ENCODE assay signal across 12 mouse cellular contexts in genomic region chr9:114388701-114389370, GRCm38 (mm10). TPM values are rescaled to one million over a fixed set of nuclear protein-coding genes. Genes with fewer than 3 reads are reported as not detected.
DNase-seq lines count a peak whose midpoint lies in the region; ATAC-seq and TF ChIP-seq lines count a peak whose summit lies in the region.
"Had no signal": no experiment of that assay in that cellular context is flagged by ENCODE, and none has a peak within 500 bp of the region (broad histone marks: within the 10 kb centered on the region; RNA-seq: fewer than 3 reads in every experiment).

No protein-coding gene starts in this region.

- no peak overlapping the region for H3K4me2 ChIP-seq in hindbrain, embryonic 14.5 days (replicated peaks)
- peak overlapping the region; percentile 21 for H3K4me2 ChIP-seq in hindbrain, embryonic 16.5 days (ENCODE audit: low read length)

- H3K4me3 ChIP-seq in hindbrain, embryonic 10.5 days, result peak overlapping the region; percentile 84; the same call in 1 of the 2 replicates
- H3K4me3 ChIP-seq in hindbrain, embryonic 14.5 days (replicated peaks; ENCODE audit: low read length), result no peak overlapping the region
- H3K4me3 ChIP-seq in E14TG2a.4 (replicated peaks; ENCODE audit: low read length), result peak overlapping the region; percentile 92
- 0 out of 2 replicates have a peak overlapping the region, but pooled peaks have one; percentile 24 for H3K4me3 ChIP-seq in brown adipose tissue, adult 24 weeks (ENCODE audit: insufficient read depth, low read depth, low read length)
- H3K4me3 ChIP-seq in hindbrain, embryonic 16.5 days (ENCODE audit: low read length), result no peak overlapping the region
- H3K4me3 ChIP-seq: layer of hippocampus, adult 2 months had no signal

- peaks cover 16% of the 10 kb centered on the region for H3K4me1 ChIP-seq in hindbrain, embryonic 10.5 days (replicated peaks)
- H3K4me1 ChIP-seq in hindbrain, embryonic 14.5 days (replicated peaks; ENCODE audit: control insufficient read depth, insufficient read depth, low read length), result no peaks in the 10 kb centered on the region
- peaks cover 79% of the 10 kb centered on the region for H3K4me1 ChIP-seq in E14TG2a.4 (replicated peaks; ENCODE audit: low read depth, low read length)
- H3K4me1 ChIP-seq in brown adipose tissue, adult 24 weeks (ENCODE audit: control insufficient read depth, insufficient read depth, insufficient read length, low read length), result 0 out of 2 replicates have a peak, but pooled peaks cover 8% of the 10 kb centered on the region
- H3K4me1 ChIP-seq in hindbrain, embryonic 16.5 days (ENCODE audit: control insufficient read depth, insufficient read depth, low read depth, low read length), result peaks cover 7% of the 10 kb centered on the region; the same call in 1 of the 2 replicates

- TF ChIP-seq CTCF in E14TG2a.4 (conservative IDR thresholded peaks at IDR 0.05; ENCODE audit: low read length), result no peak

- ATAC-seq in hindbrain, embryonic 14.5 days (ENCODE audit: low FRiP score), result no peak
- ATAC-seq in hindbrain, embryonic 16.5 days, result no peak

- no peak overlapping the region for H3K9ac ChIP-seq in hindbrain, embryonic 14.5 days
- no peak overlapping the region for H3K9ac ChIP-seq in hindbrain, embryonic 16.5 days (ENCODE audit: low read depth, low read length)
- H3K9ac ChIP-seq: neural tube, embryonic 13.5 days had no signal

- WGBS in hindbrain, embryonic 10.5 days, result 86% methylated on average over 3 of the region's 3 CpGs
- 85% methylated on average over 3 of the region's 3 CpGs for WGBS in hindbrain, embryonic 14.5 days
- 86% methylated on average over 3 of the region's 3 CpGs for WGBS in hindbrain, embryonic 16.5 days

- no peak for DNase-seq in hindbrain, embryonic 10.5 days (ENCODE audit: low spot score)
- no peak for DNase-seq in hindbrain, embryonic 14.5 days (ENCODE audit: low spot score)
- DNase-seq in retina, postnatal 1 day, result no peak
- DNase-seq in frontal cortex, adult 2 months (ENCODE audit: extremely low spot score in 1 of 2, low spot score in 1 of 2), result no peak
- DNase-seq: gastrocnemius, postnatal 36 days; right cerebral cortex, postnatal 25 days had no signal

- no peak overlapping the region for H3K27ac ChIP-seq in hindbrain, embryonic 10.5 days
- H3K27ac ChIP-seq in hindbrain, embryonic 14.5 days, result no peak overlapping the region
- no peak overlapping the region for H3K27ac ChIP-seq in brown adipose tissue, adult 24 weeks (replicated peaks; ENCODE audit: low read depth, low read length)
- no peak overlapping the region for H3K27ac ChIP-seq in hindbrain, embryonic 16.5 days (ENCODE audit: low read depth, low read length)
- H3K27ac ChIP-seq: layer of hippocampus, adult 2 months; neural tube, embryonic 13.5 days had no signal

- 0 out of 2 replicates have a peak, but pooled peaks cover 9% of the 10 kb centered on the region for H3K36me3 ChIP-seq in hindbrain, embryonic 10.5 days
- no peaks in the 10 kb centered on the region for H3K36me3 ChIP-seq in hindbrain, embryonic 14.5 days (replicated peaks; ENCODE audit: control insufficient read depth, insufficient read depth)
- H3K36me3 ChIP-seq in E14TG2a.4 (ENCODE audit: insufficient read depth, low read length), result peaks cover 44% of the 10 kb centered on the region
- H3K36me3 ChIP-seq in hindbrain, embryonic 16.5 days (ENCODE audit: control insufficient read depth, insufficient read depth, low read length), result no peaks in the 10 kb centered on the region
- H3K36me3 ChIP-seq: neural tube, embryonic 13.5 days had no signal

- 0 out of 2 replicates have a peak, but pooled peaks cover 3% of the 10 kb centered on the region for H3K27me3 ChIP-seq in hindbrain, embryonic 10.5 days (ENCODE audit: insufficient read depth, poor library complexity, severe bottlenecking)
- 0 out of 2 replicates have a peak, but pooled peaks cover 4% of the 10 kb centered on the region for H3K27me3 ChIP-seq in hindbrain, embryonic 14.5 days (ENCODE audit: control insufficient read depth, insufficient read depth, low read length)
- H3K27me3 ChIP-seq in E14TG2a.4 (ENCODE audit: insufficient read depth, low read length), result no peaks in the 10 kb centered on the region
- H3K27me3 ChIP-seq in hindbrain, embryonic 16.5 days (replicated peaks; ENCODE audit: control insufficient read depth, insufficient read depth, low read length), result no peaks in the 10 kb centered on the region

- no peaks in the 10 kb centered on the region for H3K9me3 ChIP-seq in hindbrain, embryonic 10.5 days
- no peaks in the 10 kb centered on the region for H3K9me3 ChIP-seq in hindbrain, embryonic 14.5 days (ENCODE audit: control insufficient read depth, low read length)
- H3K9me3 ChIP-seq in E14TG2a.4 (ENCODE audit: low read length), result no peaks in the 10 kb centered on the region
- no peaks in the 10 kb centered on the region for H3K9me3 ChIP-seq in hindbrain, embryonic 16.5 days (ENCODE audit: control insufficient read depth, low read length)
- H3K9me3 ChIP-seq: neural tube, embryonic 13.5 days had no signal

RNA-seq across cellular contexts. Expression of gene Crtap, which starts 1.6 kb away (rescaled TPM):
- polyA plus RNA-seq in hindbrain, embryonic 10.5 days (2016; fragmentation: Nextera tagmentation; extraction: Ambion mirVana), result 42.3 and 52.1 TPM in 2 replicates
- 30.7 and 31.6 TPM in 2 replicates for polyA plus RNA-seq in hindbrain, embryonic 14.5 days (2014; fragmentation: Nextera tagmentation; extraction: Ambion mirVana)
- polyA plus RNA-seq in brown adipose tissue, adult 24 weeks (2012; ENCODE audit: insufficient read depth, insufficient read length, missing spikeins), result 53.4 and 60.5 TPM in 2 replicates
- polyA plus RNA-seq in hindbrain, embryonic 16.5 days (2015; fragmentation: Nextera tagmentation; extraction: Ambion mirVana), result 31.5 and 34.6 TPM in 2 replicates
- 15.5 and 16.4 TPM in 2 replicates for polyA plus RNA-seq in frontal cortex, adult 2 months (2012; rRNA removed)

RNA-seq across cellular contexts. Expression of gene Glb1, which starts 12.0 kb away (rescaled TPM):
- polyA plus RNA-seq in hindbrain, embryonic 10.5 days (2016; fragmentation: Nextera tagmentation; extraction: Ambion mirVana), result 22.4 and 23.1 TPM in 2 replicates
- polyA plus RNA-seq in hindbrain, embryonic 14.5 days (2014; fragmentation: Nextera tagmentation; extraction: Ambion mirVana), result 36.2 and 38.9 TPM in 2 replicates
- polyA plus RNA-seq in brown adipose tissue, adult 24 weeks (2012; ENCODE audit: insufficient read depth, insufficient read length, missing spikeins), result 9.2 and 10.5 TPM in 2 replicates
- 37.5 and 40.1 TPM in 2 replicates for polyA plus RNA-seq in hindbrain, embryonic 16.5 days (2015; fragmentation: Nextera tagmentation; extraction: Ambion mirVana)
- polyA plus RNA-seq in frontal cortex, adult 2 months (2012; rRNA removed), result 23.3 and 23.9 TPM in 2 replicates

RNA-seq across cellular contexts. Expression of gene Tmppe, which starts 12.1 kb away (rescaled TPM):
- polyA plus RNA-seq in hindbrain, embryonic 10.5 days (2016; fragmentation: Nextera tagmentation; extraction: Ambion mirVana), result 9.9 and 12.3 TPM in 2 replicates
- 3.9 and 4.0 TPM in 2 replicates for polyA plus RNA-seq in hindbrain, embryonic 14.5 days (2014; fragmentation: Nextera tagmentation; extraction: Ambion mirVana)
- polyA plus RNA-seq in brown adipose tissue, adult 24 weeks (2012; ENCODE audit: insufficient read depth, insufficient read length, missing spikeins), result 1.1 and 1.5 TPM in 2 replicates
- polyA plus RNA-seq in hindbrain, embryonic 16.5 days (2015; fragmentation: Nextera tagmentation; extraction: Ambion mirVana), result 10.5 and 10.6 TPM in 2 replicates
- polyA plus RNA-seq in frontal cortex, adult 2 months (2012; rRNA removed), result 4.0 and 4.9 TPM in 2 replicates

RNA-seq across cellular contexts. Expression of gene Bcl2a1c, which starts 58.9 kb away (rescaled TPM):
- not detected in 2 replicates for polyA plus RNA-seq in hindbrain, embryonic 10.5 days (2016; fragmentation: Nextera tagmentation; extraction: Ambion mirVana)
- polyA plus RNA-seq in hindbrain, embryonic 14.5 days (2014; fragmentation: Nextera tagmentation; extraction: Ambion mirVana), result not detected in 2 replicates
- polyA plus RNA-seq in brown adipose tissue, adult 24 weeks (2012; ENCODE audit: insufficient read depth, insufficient read length, missing spikeins), result not detected in 2 replicates
- not detected in 2 replicates for polyA plus RNA-seq in hindbrain, embryonic 16.5 days (2015; fragmentation: Nextera tagmentation; extraction: Ambion mirVana)
- polyA plus RNA-seq in frontal cortex, adult 2 months (2012; rRNA removed), result not detected in 2 replicates
- polyA plus RNA-seq: liver, embryonic 11.5 days; neural tube, embryonic 13.5 days had no signal

Comparison
In these comparisons a context has a peak if more than half of its experiments do, and no peak if none do; other contexts are left out.
1. H3K4me3 ChIP-seq: peak in hindbrain, embryonic 10.5 days (single experiment), E14TG2a.4 (single experiment) and brown adipose tissue, adult 24 weeks (single experiment); none in hindbrain, embryonic 14.5 days (single experiment) and hindbrain, embryonic 16.5 days (single experiment).